Mouse (Mus musculus) ovary, postnatal 14 days (tissue): ENCODE measurements at regions not wholly inside any gene's neighbourhood (a gene's known extent, or its start where the extent isn't known, plus 50 kb on each side); places are given as distances from the start of the nearest gene placed in this dataset.
A peak's percentile ranks its signal among the peaks of the same experiment; 100 is the strongest.

Experiments used
- DNase-seq: peaks from one replicate; pipeline ENCODE4 v3.0.0; 2022; ENCODE audit warnings: low spot score

DNA sequence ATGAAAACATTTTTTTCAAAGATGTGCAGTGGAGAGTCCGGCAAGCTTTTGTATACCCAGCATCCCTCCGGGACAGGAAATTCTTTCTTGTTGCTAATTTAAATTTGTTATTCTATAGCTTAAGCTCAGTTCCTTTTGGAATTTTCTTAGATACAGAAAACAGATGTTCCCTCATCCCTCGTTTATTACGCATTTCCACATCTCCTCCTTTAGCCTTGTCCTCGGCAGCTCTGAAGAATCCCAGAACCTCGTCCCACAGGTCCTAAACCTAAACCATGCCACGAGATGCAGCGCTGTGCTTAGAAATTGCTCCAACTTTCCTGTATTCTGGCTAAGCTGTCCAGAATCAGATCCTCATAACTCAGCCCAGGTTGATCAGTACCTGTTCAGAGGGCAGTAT is 332.0 kb downstream of the Adgrl2 start:
- no peak for DNase-seq

DNA sequence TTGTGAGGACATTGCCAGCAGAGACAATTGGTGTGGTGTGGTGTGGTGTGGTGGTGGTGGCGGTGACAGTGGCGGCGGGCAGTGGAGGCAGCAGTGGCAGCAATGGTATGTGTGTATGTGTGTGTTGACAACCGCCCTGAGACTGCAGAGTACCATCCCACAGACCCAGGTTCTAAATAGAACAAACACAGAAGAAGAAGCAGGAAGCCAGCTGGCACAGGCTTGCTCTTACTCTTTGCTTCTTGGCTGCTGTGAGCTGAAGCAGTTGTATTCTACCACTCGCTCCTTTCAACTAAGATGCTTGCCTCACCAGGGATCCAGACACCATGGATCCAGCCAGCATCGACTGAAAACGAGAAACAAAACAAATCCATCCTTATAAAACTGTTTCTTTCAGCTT is 334.2 kb downstream of the Adgrl2 start:
- no peak for DNase-seq

DNA sequence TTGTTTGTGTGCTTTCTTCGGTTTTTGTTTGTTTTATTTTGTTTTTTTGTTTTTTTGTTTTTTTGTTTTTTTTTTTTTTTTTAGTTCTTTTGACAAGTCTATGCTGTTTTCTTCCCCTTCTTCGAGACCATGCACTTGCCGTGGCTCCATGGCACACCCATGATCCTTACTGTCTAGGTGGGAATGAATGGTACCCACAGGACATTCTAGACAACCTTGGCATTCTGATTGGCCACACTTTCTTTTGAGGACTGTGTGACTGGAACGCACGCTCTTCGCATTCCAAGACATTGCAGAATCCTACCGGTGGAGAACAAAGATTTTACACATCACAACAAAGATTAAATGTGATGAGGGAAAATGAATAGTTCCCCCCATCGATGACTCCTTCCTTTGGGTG is 340.1 kb downstream of the Adgrl2 start:
- DNase-seq, result no peak

DNA sequence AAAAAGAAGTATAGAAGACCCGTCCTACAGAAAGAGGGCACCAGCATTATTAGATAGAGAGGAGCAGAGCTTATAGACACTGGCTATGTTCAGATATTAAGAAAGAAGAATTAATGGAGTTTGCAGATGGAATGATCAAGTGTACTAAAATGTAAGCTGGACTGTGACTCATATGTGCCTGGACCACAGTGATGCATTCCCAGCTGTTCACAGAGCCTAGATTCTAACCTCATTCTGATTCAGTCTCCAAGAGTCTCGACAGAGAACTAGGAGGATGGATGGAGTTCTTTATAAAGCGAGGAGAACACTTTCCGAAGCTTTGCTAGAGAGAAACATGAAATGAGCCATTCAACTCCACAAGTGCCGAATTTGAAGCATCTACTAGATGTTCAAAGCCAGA is 345.4 kb downstream of the Adgrl2 start:
- no peak for DNase-seq

DNA sequence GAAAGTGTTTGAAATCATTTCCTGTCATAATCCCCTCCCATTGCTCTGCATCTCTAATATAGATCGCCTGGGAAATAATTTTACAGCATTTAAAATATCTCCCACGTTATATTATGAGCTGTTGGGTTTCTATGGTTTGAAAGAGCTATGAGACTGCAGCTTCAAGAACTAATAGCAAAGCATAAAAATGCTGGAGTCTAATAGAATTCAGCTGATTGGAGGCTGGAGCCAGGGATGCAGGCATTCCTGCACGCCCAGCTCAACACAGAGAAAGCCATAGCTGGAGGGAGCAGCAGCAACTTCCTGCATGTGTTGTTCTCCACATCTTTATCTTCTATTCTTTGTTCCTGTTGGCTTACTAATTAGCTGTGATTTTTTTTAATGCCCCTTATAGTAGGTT is 348.8 kb downstream of the Adgrl2 start:
- no peak for DNase-seq

DNA sequence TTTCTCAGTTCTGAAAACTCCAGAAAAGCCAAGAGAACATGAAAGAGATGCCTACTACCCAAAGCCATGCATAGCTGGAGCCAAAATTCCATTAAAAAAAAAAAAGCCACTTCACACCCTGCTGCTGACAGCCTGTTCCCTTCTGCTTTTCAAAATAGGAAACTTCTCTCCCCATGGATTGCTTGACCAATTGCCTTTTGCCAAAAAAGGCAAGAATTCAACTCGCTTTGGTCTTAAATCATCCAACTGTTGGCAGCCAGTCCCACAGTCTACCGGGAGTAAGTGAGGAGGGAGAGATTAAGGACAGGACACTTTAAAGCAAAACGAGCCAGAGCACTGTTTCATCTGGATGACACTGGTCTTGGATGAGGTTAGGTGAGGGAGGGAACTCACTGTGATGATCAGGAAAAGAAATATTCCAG is 349.7 kb downstream of the Adgrl2 start:
- DNase-seq, result peak; percentile 24

DNA sequence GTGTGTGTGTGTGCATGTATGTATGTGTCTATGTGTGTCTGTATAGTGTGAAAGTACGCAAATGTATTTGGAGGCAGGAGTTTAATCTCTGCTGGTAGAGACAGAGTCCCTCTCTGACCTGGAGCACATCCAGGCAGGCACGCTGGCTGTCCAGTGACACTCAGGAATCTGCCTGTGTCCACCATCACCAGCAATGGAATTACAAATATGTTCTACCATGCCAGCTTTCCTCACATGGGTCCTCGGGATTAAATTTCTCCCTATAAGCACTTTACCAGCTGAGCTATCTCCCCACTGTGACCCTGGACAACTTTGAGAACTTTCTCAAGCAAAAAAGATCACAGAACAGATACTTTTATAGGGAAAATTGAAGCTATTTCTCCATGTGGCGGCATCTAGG is 355.3 kb downstream of the Adgrl2 start:
- no peak for DNase-seq

DNA sequence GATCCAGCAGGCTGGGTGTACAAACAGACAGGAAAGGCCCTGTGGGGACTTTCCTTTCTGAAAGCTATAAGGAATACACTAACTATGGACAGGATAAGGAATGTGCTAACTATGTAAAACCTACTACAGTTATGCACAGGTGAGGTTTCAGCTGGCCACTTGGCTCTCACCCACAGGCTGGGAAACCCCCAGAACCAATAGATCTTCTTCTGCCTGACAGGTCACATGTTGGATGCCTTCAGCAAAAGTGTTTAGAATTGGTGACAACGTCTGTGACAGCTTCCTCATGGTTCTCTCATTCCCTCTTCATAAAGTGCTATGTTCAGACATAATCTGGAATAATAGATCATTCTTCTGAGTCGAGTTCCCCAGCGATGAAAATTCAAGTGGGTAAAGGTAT is 356.0 kb downstream of the Adgrl2 start:
- no peak for DNase-seq

DNA sequence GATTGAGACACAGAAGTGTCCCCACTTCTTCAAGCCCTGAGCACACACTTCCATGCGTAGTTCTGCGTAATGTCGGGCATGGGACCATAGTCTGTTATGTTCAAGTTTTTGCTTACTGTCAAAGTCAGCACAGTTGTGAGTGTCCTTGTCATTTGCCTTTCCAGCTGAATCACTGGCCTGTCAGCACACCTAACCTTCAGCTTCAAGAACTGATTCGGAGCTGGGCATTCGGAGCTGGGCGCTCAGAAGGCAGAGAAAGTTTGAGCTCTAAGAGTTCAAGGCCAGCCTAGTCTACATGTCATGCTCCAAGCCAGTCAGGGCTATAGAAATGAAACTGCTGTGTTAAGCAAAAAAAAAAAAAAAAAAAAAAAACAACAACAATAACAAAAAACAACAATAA is 357.1 kb downstream of the Adgrl2 start:
- DNase-seq, result no peak

DNA sequence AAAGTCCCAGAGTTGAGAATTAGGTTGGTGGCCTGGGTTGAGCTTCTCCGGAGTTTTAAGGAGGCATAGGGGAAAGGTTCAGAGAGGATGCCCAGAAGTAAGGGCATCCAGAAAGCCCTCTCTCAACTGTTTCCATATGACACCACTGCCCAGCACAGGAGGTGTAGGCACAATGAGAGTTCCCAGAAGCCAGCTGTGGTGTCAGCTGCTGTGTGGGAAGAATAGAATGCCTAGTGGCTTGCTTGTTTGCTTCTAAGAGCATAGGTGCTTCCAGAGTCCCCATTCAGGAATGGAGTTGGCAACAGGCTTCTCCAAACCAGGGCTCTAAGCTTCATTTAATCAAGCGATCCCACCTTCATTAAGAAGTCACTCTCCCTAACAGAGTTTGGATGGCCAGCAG is 357.9 kb downstream of the Adgrl2 start:
- DNase-seq, result no peak

DNA sequence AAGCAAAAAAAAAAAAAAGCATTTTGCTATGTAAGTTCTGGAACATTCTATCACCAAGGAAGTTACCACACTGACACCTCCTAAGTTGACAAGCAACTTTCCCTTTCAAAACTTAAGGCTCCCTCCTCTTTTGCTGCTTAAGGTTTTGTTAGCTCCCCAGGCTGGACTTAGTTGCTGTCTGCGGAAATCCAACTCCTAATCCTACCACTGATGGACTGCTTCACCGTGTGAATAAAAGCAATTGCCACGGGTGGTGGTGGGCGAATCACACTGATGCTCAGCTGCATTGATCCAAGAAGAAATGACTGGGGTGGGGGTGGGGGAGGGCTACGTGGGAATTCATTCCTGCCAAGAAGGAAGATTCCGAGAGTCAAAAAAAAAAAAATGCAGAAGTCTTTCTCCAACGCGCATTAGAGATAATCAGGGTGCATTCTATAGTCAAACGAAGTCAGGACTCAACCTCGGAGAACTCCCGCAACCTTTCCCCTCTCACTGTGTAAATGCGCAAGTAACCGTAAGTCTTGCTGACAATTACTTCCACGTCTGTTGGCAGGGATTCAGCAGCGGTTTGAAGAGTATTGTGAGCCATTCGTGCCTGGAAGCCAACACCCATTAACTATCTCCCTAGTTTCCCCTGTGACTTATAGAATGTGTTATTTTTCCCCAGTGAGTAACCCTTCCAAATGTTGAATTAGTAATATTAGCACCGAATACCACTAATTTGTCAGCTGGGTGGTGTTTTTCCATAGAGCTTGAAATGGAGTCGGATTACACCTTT is 358.8 kb downstream of the Adgrl2 start:
- no peak for DNase-seq

DNA sequence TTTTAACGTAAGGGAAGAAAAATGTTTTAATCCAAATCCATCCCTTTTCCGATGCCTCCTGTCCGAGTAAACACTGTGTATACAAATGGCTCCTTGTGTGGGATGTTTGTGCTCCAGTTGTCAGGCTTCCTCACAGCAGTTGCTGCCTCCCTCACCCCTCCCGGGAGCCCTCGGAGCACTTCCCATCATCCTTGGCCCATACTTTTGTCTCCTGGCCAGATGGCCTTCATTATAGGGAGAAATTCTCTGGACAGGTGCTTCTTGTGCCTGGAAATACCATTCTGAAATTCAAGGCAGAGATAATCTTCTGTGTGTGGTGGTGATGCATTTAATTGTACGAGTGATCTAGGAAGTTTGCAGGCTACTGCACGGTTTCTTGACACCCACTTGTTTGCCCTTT is 359.5 kb downstream of the Adgrl2 start:
- DNase-seq, result no peak

DNA sequence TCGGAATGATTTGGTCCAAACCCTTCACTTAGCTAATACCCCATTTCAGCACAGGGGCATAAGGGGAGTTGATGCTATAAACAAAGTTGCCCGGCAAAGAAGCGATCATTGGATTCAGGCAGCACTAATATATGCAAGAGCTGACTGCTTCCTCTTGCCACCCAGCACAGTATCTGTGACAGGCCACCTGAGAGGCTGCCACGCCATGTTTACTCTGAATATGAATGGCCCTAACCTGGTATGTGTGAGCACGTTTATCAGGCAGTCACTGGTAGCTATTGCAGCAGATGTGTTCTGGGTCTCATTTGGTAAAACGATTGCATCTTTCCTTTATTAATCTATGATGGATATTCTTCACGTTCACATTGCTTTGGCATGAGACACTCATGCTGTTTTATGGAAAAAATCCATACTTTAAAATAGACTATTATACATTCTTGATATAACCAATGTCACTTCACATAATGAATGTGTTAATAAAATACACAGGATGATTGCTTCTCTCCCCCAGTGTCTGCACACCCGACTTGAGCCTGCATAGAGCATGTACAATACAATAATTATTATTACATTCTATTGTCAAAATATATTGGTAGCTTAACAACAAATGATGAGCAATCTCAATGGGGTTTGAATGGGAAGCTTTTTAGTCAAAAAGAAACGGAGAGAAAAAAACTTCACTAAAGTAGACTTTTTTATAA is 375.2 kb downstream of the Adgrl2 start:
- DNase-seq, result no peak

DNA sequence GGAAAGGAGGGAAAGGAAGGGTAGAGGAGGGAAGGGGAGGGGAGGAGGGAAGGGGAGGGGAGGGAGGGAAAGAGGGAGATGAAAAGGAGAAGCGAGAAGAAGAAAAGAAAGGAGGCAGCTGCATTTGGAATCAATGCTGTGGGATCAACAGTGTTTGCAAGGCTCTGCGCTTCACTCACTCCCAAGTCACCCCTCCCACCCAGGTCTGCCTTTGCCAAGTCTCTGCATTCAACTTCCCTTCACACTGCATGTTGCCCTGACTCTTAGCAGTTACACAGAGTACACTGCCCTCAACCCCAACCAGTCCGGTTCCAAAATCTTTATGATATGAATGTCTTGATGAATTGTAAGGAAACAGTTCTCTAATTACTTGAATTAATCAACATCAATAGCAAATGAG is 376.9 kb downstream of the Adgrl2 start:
- no peak for DNase-seq

DNA sequence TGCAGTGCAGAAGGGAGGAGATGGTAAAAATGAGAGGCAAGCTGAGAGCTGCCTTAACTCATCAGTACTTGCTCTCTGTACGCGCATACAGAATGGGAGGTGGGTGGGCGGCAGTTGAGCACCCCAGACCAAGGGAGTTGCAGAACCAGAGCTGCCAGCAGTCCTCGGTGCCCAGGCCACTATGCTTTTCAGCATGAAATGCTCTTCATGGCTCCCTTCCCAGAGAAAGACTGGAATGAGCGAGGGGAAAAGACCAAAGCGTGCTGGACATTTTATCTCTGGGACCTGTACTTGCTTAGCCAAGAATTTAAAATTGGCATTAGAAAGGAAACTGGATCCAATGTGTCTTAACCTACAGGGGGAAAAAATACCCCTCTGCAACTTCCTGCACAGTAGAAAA is 387.1 kb downstream of the Adgrl2 start:
- no peak for DNase-seq

DNA sequence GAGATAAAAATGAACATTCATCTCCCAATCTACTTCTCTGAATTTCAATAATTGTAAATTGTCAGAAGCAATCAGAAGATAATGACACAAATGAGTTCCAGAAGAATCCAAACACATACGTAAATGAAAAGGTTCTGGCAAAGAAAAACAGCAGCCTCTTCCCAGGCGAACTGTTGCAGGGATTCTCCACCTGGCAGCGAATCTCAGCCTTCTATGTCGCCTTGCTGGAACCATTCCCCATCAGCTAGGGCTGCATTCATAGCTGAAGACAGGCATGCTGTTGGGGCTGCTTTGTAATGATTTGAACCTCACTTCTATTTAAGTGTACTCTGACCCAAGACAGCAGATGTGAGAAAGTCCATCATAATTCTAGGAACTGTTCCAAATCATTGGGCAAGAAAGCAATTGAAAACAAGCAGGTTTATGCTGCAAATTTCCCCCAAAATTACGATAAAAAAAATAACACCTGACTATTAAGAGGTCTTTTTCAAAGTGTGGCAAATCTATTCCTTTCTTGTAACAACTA is 387.6 kb downstream of the Adgrl2 start:
- no peak for DNase-seq

DNA sequence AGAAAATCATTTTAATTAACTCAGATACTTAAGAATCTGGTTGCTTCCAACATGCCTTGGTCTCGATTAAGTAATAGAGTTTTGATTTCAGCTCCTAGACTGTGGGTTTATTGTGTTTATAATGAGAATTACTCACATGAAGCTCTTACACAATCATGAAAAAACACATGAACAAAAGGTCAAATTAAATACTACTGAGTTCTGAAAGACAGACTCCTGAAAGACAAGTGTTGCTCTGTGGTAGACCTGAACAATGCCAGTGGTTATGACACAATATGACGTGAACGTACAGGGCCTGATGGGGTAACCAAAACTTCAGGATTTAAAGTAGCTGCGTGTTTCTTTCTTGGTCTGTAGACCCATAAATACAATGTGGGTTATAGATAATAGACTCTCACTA is 394.8 kb downstream of the Adgrl2 start:
- DNase-seq, result no peak

DNA sequence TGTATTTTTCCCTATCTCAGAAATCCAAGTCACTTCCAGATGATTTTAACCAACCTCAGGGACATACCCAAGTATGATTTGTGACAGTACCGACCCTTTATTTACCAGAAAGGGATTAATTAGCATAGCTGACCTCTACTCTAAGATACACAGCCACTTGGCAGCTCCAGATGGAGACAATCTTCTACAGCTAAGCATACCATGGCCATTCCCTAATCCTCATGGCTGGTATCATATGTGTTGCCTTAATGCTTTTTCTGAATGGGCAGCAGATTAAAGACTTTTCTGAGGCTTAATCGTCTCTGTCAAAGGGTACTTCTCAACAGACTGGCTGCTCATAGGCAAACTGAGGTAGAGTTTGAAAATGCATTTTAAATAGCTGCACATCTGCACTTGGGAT is 400.8 kb downstream of the Adgrl2 start:
- DNase-seq, result no peak

DNA sequence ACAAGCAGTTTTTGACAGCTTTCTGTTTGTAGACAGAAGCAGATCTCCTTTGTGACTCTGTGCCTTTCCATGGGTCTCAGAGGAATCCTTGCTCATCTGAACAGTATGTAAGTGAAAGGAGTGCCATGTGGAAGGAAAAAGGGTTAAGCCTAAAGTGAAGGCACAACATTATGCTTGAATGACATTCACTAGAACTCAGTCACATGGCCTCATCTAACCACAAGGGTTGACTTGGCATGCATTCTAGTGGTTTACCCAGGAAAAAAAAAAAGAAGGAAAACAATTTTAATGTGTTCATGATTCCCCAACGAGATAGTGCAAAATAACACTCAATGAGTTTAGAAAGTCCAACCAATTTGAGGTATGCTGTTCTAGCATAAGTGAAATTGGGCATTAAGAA is 414.6 kb downstream of the Adgrl2 start:
- DNase-seq, result no peak

DNA sequence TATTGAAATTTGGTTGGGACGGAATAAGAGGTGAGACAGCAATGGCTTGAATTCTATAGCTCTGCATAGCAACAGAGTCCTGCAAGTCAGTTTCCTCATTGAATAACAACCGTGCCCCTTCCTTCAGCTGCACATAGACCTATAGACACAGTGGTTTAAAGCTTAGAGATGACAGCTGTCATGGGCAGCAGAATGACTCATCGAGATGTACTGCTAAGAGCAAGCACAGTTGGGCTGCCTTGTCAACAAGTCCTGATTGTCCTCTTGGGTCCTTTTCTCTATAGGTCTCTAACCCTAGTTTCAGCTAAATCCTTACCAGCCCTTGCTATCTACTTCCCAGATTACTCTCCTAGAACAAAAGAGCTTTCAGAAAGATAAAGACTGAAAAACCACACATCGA is 417.9 kb downstream of the Adgrl2 start:
- DNase-seq, result no peak

DNA sequence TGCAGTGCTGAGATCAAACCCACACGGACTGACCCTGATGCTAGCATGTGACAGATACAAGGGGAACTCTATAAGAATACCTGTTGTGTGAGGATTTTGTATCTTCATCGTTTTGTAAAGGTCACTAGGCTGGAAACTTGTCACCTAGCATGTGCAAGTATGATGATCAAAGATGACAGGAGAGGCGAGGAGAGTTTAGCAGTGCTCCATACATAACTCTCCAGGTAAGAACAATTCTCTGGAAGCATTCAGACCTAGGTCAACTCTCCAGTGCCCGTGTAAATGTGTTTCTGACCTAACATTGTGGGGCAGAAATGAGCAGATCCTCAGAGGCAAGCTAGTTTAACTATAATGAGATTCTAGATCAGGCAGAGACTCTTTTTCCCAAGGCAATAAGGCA is 425.6 kb downstream of the Adgrl2 start:
- no peak for DNase-seq

DNA sequence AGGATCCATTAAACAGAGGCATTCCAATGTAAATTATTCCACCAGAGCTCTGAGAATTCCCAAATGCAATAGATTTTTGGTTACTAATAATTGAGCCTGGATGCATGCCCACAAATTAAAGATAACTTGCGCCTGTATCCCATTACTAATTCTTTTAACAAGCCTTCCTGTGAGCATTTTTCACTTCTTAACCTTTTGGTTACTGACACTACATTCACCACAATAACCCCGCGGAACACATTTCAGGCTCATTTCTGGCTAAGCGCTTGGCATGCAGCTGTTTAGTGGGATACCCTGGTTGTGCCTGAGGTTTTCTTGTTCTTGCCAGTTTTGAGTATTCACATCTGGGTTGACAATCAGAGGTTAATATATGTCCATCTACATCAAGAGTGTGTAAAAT is 429.1 kb downstream of the Adgrl2 start:
- no peak for DNase-seq

DNA sequence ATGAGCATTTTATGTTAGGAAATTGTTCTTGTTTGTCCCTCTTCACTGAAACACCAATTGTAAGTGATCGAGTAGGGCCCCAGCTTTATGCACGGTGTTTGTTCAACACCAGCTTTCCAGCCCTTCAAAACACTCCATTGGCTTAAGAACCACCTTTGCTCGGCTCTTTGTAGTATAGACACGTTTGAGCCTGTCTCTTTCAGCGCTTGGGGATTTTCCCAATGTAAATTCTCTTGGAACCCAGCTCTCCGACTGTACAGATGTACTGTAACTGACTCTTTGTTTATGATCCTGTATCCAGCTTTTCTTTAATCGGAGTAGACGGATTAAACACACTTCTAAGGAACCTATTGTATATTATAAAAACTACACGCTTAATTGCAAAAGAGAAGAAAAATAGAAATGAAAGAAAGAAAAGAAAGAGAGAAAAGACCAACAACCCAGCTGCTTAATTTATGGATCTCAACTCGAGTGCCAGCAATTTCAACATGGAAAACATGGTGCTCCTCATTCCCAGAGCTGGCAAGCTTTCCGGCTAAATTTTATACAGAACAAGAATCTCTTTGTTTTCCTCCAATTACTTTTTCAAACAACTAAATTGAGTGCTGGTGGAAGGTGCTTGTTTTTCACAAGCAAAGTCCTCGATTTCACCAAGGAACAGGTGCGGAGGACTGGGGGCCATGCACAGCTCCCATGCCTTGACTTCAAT is 430.4 kb downstream of the Adgrl2 start:
- no peak for DNase-seq
